Mouse (Mus musculus): ENCODE data around the gene Gm21961.
"Not testable (repeated sequence)": the region's sequence is repeated elsewhere in the genome, so short reads cannot be mapped to it uniquely, and the experiment has no call there.

The Gm21961 gene

GRCm38 (mm10) chr15:65014804-65015203 lies at the start of gene Gm21961:
Gm21961 (minus strand) TSS chr15:65014904.
- no peak for DNase-seq (ENCODE audit: low read depth, low spot score)
- no peaks in the 10 kb centered on the region for H3K36me3 ChIP-seq (ENCODE audit: control insufficient read depth, insufficient read depth, low read length, poor library complexity, severe bottlenecking)

DNA sequence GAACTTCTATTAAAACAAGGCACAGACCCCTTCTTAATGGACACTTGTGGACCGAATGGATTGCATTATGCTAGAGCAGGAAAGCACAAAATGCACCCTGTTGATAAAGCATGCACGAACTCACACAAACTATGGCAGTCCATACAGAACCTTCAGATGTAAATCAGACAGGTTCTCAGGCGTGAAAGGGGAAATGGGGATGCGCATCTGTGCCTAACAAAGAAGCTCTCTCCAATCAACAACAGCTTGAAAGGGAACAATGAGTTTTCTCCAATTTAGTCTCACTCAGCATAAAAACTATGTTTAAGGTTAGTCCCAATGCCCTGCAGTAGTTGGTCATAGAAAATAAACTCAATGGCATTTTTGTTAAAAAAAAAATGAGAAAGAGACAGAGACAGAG lies 27.3 kb upstream of the Gm21961 start:
- Histone ChIP-seq H3K27me3 (ENCODE audit: control insufficient read depth, insufficient read depth, low read length, poor library complexity, severe bottlenecking) (no peaks in the 10 kb centered on the region), H3K36me3 (ENCODE audit: control insufficient read depth, insufficient read depth, low read length, poor library complexity, severe bottlenecking) (no peaks in the 10 kb centered on the region)
- DNase-seq (ENCODE audit: low read depth, low spot score): no peak

More at GRCm38 (mm10) chr15:65014804-65015203, at the start of gene Gm21961:
- H3K27me3 ChIP-seq (ENCODE audit: control insufficient read depth, insufficient read depth, low read length, poor library complexity, severe bottlenecking): no peaks in the 10 kb centered on the region

- not testable (repeated sequence) for H3K27me3 ChIP-seq (ENCODE audit: control insufficient read depth, insufficient read depth, low read length, poor library complexity, severe bottlenecking); DNase-seq (ENCODE audit: low read depth, low spot score); H3K36me3 ChIP-seq (ENCODE audit: control insufficient read depth, insufficient read depth, low read length, poor library complexity, severe bottlenecking)
Measured at GRCm38 (mm10) chr15:65039216-65039615, 24.5 kb upstream of the Gm21961 start.

GRCm38 (mm10) chr15:65017971-65018370 lies 3.3 kb upstream of the Gm21961 start:
- Histone ChIP-seq H3K27me3 (ENCODE audit: control insufficient read depth, insufficient read depth, low read length, poor library complexity, severe bottlenecking) (no peaks in the 10 kb centered on the region), H3K36me3 (ENCODE audit: control insufficient read depth, insufficient read depth, low read length, poor library complexity, severe bottlenecking) (no peaks in the 10 kb centered on the region)
- no peak for DNase-seq (ENCODE audit: low read depth, low spot score)

DNA sequence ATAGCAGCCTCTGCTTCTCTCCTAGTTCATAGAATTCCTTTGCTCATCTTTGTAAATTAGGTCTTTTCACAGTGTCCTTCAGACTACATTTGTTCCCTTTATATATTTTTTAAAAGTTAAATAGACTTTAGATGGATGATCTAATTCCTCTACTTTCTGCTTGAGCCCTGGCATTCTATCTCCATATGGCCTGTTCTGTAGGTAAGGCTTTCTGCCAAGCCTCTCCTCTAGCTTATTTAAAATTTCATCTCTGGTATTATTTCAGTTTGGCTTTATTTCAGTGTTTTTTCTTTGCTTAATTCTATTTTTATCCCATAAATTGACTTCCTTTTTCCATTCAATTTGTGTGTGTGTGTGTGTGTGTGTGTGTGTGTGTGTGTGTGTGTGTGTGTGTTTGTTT lies 8.5 kb downstream of the Gm21961 start:
- no peak for DNase-seq (ENCODE audit: low read depth, low spot score)
- Histone ChIP-seq H3K36me3 (ENCODE audit: control insufficient read depth, insufficient read depth, low read length, poor library complexity, severe bottlenecking) (no peaks in the 10 kb centered on the region), H3K27me3 (ENCODE audit: control insufficient read depth, insufficient read depth, low read length, poor library complexity, severe bottlenecking) (no peaks in the 10 kb centered on the region)

DNA sequence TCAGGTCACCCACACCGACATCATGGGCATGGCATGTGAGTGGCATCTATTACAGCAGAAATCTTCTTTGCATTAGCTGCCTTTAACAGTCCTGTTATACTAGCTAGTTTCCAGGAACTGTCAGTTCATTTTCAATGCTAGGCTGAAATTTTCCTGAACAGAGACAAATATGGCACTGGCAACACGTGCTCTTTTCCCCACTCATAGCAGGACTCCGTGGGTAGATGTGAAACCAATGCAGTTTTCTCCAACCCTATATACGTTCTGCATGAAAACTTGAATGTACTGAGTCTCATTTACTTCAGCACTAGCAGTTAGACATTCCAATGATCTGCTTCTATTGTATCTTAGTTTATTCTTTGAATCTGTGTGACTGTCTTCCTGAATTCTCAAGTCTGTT lies 20.2 kb downstream of the Gm21961 start:
- DNase-seq (ENCODE audit: low read depth, low spot score): no peak
- no peaks in the 10 kb centered on the region for H3K27me3 ChIP-seq (ENCODE audit: control insufficient read depth, insufficient read depth, low read length, poor library complexity, severe bottlenecking)
- H3K36me3 ChIP-seq (ENCODE audit: control insufficient read depth, insufficient read depth, low read length, poor library complexity, severe bottlenecking): no peaks in the 10 kb centered on the region

DNA sequence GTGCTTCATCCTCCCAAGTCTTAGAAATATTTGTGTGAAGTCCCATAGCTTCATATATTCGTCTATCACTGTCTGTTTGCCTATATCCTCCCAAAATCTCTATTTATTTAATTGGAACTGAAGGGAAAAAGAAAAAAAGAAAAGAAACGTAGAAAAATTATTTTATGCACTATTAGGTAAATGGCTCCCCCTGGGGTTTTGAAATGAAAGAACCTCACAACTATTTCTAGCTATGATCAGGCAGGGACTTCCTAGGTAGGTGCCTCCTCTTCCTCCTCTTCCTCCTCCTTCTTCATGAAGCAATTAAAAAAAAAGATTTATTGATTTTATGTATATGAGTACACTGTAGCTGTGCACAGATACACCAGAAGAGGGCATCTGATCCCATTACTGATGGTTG lies 34.7 kb downstream of the Gm21961 start:
- H3K36me3 ChIP-seq (ENCODE audit: control insufficient read depth, insufficient read depth, low read length, poor library complexity, severe bottlenecking): no peaks in the 10 kb centered on the region
- DNase-seq (ENCODE audit: low read depth, low spot score): no peak
- H3K27me3 ChIP-seq (ENCODE audit: control insufficient read depth, insufficient read depth, low read length, poor library complexity, severe bottlenecking): no peaks in the 10 kb centered on the region

GRCm38 (mm10) chr15:64976044-64976805 lies 38.5 kb downstream of the Gm21961 start:
- Histone ChIP-seq H3K36me3 (ENCODE audit: control insufficient read depth, insufficient read depth, low read length, poor library complexity, severe bottlenecking) (no peaks in the 10 kb centered on the region), H3K27me3 (ENCODE audit: control insufficient read depth, insufficient read depth, low read length, poor library complexity, severe bottlenecking) (no peaks in the 10 kb centered on the region)
- no peak for DNase-seq (ENCODE audit: low read depth, low spot score)
